Comparison of ENCODE assay signal across 18 mouse cellular contexts in the genomic region with DNA sequence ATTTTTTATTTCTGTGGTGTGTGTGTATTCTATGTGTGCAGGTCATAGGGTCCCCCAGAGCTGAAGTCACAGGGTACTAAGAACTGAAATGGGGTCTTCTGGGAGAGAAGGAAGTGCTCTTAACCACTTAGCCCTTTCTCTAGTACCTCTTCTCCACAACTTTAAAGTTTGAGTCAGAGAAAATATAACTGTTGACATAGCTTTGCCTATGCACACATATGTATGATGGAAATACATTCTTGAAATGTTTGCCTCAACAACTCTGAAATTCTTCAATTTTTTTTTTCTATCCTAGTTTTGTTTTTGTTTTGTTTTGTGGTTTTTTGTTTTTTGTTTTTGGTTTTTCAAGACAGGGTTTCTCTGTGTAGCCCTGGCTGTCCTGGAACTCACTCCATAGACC. TPM values are rescaled to one million over a fixed set of nuclear protein-coding genes. Genes with fewer than 3 reads are reported as not detected.
DNase-seq lines count a peak whose midpoint lies in the region; ATAC-seq and TF ChIP-seq lines count a peak whose summit lies in the region.
"Had no signal": no experiment of that assay in that cellular context is flagged by ENCODE, and none has a peak within 500 bp of the region (broad histone marks: within the 10 kb centered on the region; RNA-seq: fewer than 3 reads in every experiment).

No protein-coding gene starts in this region.

- H3K4me1 ChIP-seq in lung, postnatal 0 days (ENCODE audit: insufficient read depth, low read depth, low read length) = no peaks in the 10 kb centered on the region

- no peak overlapping the region for H3K27ac ChIP-seq in lung, postnatal 0 days (ENCODE audit: low read length)

- peak; percentile 54 for DNase-seq in lung, postnatal 0 days (ENCODE audit: low spot score)
- DNase-seq in lung, postnatal 36 days = no peak
- DNase-seq: adrenal gland, adult 2 months; adrenal gland, adult 8-10 months; adrenal gland, postnatal 10 days; adrenal gland, postnatal 14 days; adrenal gland, postnatal 25 days; adrenal gland, postnatal 36 days; B cell, adult 2 months; cerebellum, adult 11 months; cerebellum, adult 11-12 months; cerebellum, adult 18-20 months; cerebellum, adult 2 months had no signal

- no peaks in the 10 kb centered on the region for H3K27me3 ChIP-seq in lung, postnatal 0 days (replicated peaks; ENCODE audit: insufficient read depth, low read length)
- H3K27me3 ChIP-seq: CH12.LX, Patski had no signal

- H3K9me3 ChIP-seq in lung, postnatal 0 days (ENCODE audit: low read length) = no peaks in the 10 kb centered on the region
- H3K9me3 ChIP-seq: G1E had no signal

- peak; percentile 55 for ATAC-seq in lung, postnatal 0 days
- ATAC-seq: activated CD4-positive, CD25-positive, alpha-beta regulatory T cell, adult 4 months; CD4-positive, CD25-positive, alpha-beta regulatory T cell, adult 4 months; Patski had no signal

- H3K4me3 ChIP-seq in lung, postnatal 0 days (ENCODE audit: low read depth, low read length) = no peak overlapping the region

- H3K36me3 ChIP-seq in lung, postnatal 0 days (ENCODE audit: insufficient read depth, low read length) = peaks cover 22% of the 10 kb centered on the region

- no peak for TF ChIP-seq CTCF in lung, postnatal 0 days (IDR thresholded peaks at IDR 0.05)

- no peak overlapping the region for H3K9ac ChIP-seq in lung, postnatal 0 days (replicated peaks; ENCODE audit: low read depth)

- H3K4me2 ChIP-seq in lung, postnatal 0 days (replicated peaks; ENCODE audit: low read depth, low read length) = no peak overlapping the region

- peak; percentile 48; the same call in 1 of the 2 replicates for TF ChIP-seq EP300 in lung, postnatal 0 days (IDR thresholded peaks at IDR 0.05)

RNA-seq across cellular contexts. Expression of gene Akap10, which starts 21.7 kb away (rescaled TPM):
- polyA plus RNA-seq in lung, postnatal 0 days (2015; fragmentation: Nextera tagmentation; extraction: Ambion mirVana) = 7.6 and 10.2 TPM in 2 replicates

RNA-seq across cellular contexts. Expression of gene Specc1, which starts 48.2 kb away (rescaled TPM):
- polyA plus RNA-seq in lung, postnatal 0 days (2015; fragmentation: Nextera tagmentation; extraction: Ambion mirVana) = 14.7 and 18.6 TPM in 2 replicates

RNA-seq across cellular contexts. Expression of gene Ulk2, which starts 53.4 kb away (rescaled TPM):
- 10.9 and 11.6 TPM in 2 replicates for polyA plus RNA-seq in lung, postnatal 0 days (2015; fragmentation: Nextera tagmentation; extraction: Ambion mirVana)
